Mouse (Mus musculus): Measurements from ENCODE around the gene Nt5dc1. TPM values are rescaled to one million over a fixed set of nuclear protein-coding genes. Genes with fewer than 3 reads are reported as not detected.
"Not testable (repeated sequence)": the region's sequence is repeated elsewhere in the genome, so short reads cannot be mapped to it uniquely, and the experiment has no call there.

Gene Nt5dc1
- 1 to 10 TPM; 4.7 to 4.9 TPM for total RNA-seq (2021)
- long read RNA-seq, experiment 1, partial matches to known transcripts, result 1 of 9 reads
- long read RNA-seq, experiment 1, other reads (novel, unspliced or antisense), result 3 of 9 reads
- long read RNA-seq, experiment 2, partial matches to known transcripts, result 0 of 6 reads
- long read RNA-seq, experiment 2, other reads (novel, unspliced or antisense), result 2 of 6 reads

- peak; percentile 95 for DNase-seq
- intact Hi-C loops (cut with DNase I; ENCODE audit: low total_unique reads), result no loop called here
Measured at GRCm38 (mm10) chr10:34418204-34418756, at the start of gene Nt5dc1. Nt5dc1 (minus strand) TSS chr10:34418552.

DNA sequence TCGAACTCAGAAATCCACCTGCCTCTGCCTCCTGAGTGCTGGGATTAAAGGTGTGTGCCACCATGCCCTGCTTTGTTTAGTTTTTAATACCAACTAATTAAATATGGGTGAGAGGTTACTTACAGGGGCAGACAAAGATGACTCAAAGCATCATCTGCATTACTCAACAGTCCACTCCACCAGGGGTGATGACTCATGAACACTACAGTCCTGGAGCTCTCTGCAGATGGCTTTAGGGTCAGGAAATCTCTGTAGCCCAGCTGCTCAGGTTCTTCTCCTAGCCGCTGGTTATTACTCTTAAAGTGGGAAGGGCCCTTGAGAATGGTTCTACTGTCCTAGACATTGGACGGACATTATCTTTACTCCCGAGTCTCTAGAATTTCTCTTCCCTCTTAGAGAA lies 46.0 kb upstream of the Nt5dc1 start:
- intact Hi-C loops (cut with DNase I; ENCODE audit: low total_unique reads), result no loop called here
- no peak for DNase-seq

GRCm38 (mm10) chr10:34461451-34461850 lies 43.1 kb upstream of the Nt5dc1 start:
- intact Hi-C loops (cut with DNase I; ENCODE audit: low total_unique reads), result no loop called here

GRCm38 (mm10) chr10:34449469-34449868 lies 31.1 kb upstream of the Nt5dc1 start:
- intact Hi-C loops (cut with DNase I; ENCODE audit: low total_unique reads), result no loop called here
- DNase-seq, result no peak

More at GRCm38 (mm10) chr10:34461451-34461850, 43.1 kb upstream of the Nt5dc1 start:
- DNase-seq, result no peak

- DNase-seq; intact Hi-C loops (cut with DNase I; ENCODE audit: low total_unique reads): not testable (repeated sequence)
Measured at GRCm38 (mm10) chr10:34434191-34434590, 15.8 kb upstream of the Nt5dc1 start.

DNA sequence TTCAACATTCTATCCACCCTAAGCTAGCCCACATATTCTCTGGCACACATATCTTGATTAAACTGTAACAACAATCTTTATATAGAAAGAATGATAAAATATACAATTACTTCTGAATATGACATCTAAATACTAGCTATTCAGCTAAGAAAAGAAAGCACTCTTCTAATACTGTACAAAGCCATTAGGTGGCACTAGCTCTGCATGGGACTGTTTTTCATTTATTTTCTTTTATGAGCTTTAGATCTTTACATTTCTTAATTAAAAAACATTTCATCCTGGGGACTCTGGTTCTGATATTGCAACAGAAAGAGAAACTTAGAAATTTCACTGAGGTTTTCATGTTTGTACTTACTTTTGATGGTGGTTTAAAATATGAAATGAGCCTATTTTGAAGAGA lies 13.4 kb upstream of the Nt5dc1 start:
- no peak for DNase-seq
- intact Hi-C loops (cut with DNase I; ENCODE audit: low total_unique reads), result no loop called here

- DNase-seq; intact Hi-C loops (cut with DNase I; ENCODE audit: low total_unique reads): not testable (repeated sequence)
Measured at GRCm38 (mm10) chr10:34418794-34419193, 442 bp upstream of the Nt5dc1 start.

GRCm38 (mm10) chr10:34399267-34399666 lies 19.1 kb downstream of the Nt5dc1 start:
- intact Hi-C loops (cut with DNase I; ENCODE audit: low total_unique reads), result no loop called here
- DNase-seq, result no peak

DNA sequence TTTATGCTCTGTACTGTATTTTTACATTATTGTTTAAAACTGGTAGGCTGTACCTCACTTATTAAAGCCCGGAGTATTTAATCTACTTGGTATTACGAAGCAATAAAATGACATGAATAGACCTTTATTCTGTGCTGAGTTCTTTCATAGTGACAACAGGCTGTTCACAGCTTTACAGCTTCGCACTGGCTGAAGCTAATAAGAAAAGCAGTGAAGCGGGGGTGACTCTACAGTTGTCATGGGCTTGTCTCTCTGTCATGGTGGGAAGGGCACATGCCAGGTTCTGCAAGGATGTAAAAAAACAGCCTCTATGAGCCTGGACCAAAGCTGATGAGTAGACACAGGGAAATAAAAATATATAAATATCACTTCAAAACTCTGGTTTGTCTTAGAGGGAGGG lies 21.4 kb downstream of the Nt5dc1 start:
- intact Hi-C loops (cut with DNase I; ENCODE audit: low total_unique reads), result no loop called here
- DNase-seq, result no peak

DNA sequence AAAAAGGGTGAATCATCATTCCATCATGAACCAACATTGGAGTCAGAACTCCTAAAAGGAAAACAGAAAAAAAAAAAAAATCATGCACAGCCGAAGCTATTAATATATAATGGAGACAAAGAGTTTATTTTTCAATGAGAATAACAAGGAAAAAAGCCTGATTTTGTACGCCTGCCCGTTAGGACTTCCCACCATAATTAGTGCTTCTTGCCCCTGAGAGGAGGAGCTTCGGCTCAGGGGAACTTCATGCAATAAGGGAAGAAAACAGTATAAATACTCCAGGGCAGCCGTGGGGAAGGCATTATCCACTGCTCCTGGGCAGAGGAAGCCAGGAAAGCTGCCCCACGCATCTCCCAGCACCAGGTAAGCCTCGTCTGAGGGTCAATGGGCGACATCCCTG lies 28.7 kb downstream of the Nt5dc1 start, which contains the start of gene Col10a1:
Gene Col10a1, plus strand, starts transcription at position 301 of the 400 bp plus-strand sequence.
- intact Hi-C loops (cut with DNase I; ENCODE audit: low total_unique reads), result no loop called here
- DNase-seq, result no peak

DNA sequence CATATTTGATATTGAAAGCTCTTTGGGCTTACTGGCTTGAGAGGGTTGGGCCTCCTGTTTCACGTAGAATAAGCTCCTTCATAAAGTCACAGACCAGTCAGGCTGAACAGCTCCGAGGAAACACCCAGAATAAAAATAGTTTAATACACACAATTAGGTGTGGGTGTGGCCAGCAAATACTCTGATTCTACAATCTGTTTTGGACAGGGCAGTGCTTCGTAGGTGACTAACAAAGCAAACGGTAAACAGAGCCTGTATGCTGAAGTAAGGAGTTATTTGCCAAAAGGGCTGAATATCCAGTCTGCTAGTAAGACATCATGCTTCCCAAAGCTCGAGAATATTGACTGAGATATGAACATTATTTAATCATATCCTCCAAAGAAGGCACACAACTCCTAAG lies 32.7 kb downstream of the Nt5dc1 start:
- intact Hi-C loops (cut with DNase I; ENCODE audit: low total_unique reads), result no loop called here
- DNase-seq, result no peak

DNA sequence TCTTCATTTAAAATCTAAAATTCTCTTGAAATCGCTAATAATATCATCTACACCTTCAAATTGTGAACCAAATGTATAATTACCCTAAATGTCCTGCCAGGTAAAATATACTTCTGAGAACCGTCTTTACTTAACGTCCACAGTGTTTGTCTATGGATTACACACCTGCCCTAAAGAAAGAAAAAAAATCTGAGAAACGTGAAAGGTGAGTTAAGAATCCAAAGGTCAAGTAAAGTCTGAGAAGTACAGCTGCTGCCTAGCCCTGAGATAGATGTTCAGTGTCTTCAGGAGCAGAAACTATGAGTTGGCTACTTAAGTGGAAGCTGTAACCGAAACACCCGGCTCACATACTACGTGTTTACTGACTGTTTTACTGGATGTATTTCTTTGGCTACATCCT lies 45.0 kb downstream of the Nt5dc1 start:
- intact Hi-C loops (cut with DNase I; ENCODE audit: low total_unique reads), result no loop called here
- no peak for DNase-seq

DNA sequence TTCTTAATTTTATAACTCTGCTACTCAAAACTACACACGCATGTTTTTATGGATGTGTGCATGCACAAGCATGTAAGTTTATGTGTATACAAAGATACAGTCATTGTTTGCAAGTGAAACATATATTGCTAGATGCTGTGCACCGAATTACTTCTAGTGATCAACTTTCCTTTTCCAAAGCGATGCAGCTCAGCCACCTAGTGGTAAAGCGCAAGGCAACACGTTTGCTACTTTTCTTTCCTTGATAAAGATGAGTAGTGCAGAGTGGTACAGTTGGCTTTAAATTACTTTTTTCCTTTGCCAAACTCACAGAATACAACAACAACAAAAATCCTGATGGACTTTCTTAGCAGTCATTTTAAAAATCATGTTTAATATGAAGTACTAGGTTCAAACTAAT lies 50.2 kb downstream of the Nt5dc1 start:
- no peak for DNase-seq
- intact Hi-C loops (cut with DNase I; ENCODE audit: low total_unique reads), result no loop called here

DNA sequence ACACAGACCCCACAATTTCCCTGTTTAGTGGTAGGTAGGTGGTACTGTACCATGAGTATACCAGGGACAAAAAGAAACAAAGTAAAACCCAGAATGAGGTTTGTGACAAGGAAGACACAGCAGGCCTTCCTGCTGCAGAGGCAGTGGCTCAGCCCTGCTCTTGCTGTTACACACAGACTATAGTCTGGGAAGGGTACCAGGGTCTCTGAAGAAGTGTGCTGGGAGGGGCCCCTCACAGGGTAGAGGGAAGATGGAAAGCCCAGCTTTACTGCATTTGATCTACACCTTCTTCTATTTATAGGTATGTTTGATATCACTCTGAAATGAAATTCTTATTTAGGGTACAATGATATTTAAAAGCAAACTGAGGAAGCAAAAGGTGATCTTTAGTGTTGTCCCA lies 54.6 kb downstream of the Nt5dc1 start:
- intact Hi-C loops (cut with DNase I; ENCODE audit: low total_unique reads), result no loop called here
- DNase-seq, result peak; percentile 5

GRCm38 (mm10) chr10:34358263-34358662 lies 60.1 kb downstream of the Nt5dc1 start:
- intact Hi-C loops (cut with DNase I; ENCODE audit: low total_unique reads), result no loop called here
- no peak for DNase-seq

DNA sequence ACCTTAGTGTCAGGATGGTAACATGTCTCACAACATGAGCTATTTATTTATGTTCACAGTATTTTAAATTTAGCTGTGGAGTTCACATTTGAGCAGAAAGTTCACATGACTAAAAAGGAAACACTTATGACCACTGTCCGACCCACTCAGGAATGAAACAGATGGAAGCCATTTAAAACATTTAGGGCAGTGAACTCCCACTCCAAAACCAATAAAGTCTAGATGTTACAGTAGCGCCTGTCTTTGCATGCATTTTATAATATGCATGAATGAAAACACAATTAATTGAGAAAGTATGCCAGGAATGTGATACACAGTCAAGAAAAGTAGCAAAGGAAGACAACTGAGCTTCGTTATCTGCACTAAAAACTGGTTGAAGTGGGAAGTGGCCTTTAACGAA lies 66.2 kb downstream of the Nt5dc1 start:
- no peak for DNase-seq
- intact Hi-C loops (cut with DNase I; ENCODE audit: low total_unique reads), result no loop called here

DNA sequence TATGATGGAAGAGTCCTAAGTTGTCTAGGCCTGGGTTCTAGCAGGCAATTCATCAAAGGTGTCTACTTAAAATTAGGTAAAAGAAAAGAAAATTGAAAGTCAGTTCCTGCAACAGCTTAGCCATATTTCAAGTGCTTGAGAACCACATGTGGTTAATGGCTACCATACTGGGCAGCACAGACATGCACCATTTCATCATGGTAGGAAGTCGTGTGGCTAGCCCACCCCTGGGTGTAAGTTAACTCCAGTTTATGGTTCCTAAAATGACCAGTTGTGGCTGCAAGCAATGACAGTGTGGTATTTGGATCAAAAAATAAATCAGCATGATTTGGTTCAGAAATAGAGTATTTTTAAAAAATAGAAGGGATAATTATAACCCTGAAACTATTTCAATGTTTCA lies 76.5 kb downstream of the Nt5dc1 start:
- intact Hi-C loops (cut with DNase I; ENCODE audit: low total_unique reads), result no loop called here
- DNase-seq, result no peak

DNA sequence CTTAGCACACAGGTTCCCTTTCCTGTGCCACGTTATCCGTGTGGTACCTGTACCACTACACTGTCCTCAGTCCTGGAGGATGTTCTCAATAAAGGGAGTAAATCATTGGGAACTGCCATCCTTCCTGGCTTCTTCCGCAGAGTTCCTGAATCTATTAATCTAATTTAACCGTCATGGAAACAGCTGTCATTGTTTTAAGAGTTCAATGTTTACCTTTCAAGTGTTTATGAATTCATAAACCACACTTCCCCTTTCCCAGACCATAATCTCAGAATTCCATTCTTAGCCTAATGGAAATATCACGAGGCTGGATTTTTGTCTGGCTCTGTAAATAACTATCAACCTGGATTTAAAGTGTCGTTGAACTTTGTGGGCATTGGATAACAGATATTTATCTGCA lies 77.3 kb downstream of the Nt5dc1 start:
- DNase-seq, result no peak
- intact Hi-C loops (cut with DNase I; ENCODE audit: low total_unique reads), result no loop called here

DNA sequence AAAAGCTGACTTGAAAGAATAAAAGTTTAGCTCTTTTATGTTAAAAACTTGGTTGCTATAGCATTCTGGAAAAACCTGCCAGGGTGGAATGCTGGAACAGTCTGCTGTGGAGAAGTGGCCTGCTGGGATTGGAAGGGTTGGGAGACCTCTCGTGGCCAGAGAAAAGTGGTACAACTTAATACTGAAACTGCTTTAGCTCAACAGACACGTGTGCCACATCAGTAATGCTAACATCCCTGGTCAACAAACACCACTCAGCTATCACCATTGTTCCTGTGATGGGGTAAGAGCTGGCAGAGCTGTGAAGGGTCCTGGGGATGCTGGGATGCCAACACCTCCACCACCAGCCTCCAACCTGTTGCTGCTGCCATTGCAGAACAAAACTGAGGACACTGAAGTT lies 90.0 kb downstream of the Nt5dc1 start:
- intact Hi-C loops (cut with DNase I; ENCODE audit: low total_unique reads), result no loop called here
- DNase-seq, result peak; percentile 30

GRCm38 (mm10) chr10:34327144-34327543 lies 91.2 kb downstream of the Nt5dc1 start:
- no peak for DNase-seq
- intact Hi-C loops (cut with DNase I; ENCODE audit: low total_unique reads), result no loop called here

DNA sequence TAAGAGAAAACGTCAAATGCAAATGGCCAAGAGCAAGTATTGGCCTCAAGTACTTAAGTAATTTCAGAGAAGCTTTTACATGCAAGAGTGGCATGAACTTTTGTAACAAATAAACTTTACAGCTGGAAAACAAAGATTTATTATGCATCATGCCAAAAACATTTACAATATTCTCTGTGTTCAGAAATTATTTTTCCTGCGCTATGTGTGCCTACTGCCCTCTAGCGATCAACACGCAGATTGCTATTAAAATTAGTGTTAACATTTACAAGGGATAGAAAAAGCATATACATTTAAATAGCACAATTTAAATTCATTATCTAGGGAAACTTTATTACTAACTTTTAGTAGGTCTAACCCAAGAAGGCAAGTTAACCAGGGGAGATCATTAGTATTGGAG lies 91.7 kb downstream of the Nt5dc1 start:
- DNase-seq, result no peak

GRCm38 (mm10) chr10:34320809-34321208 lies 97.5 kb downstream of the Nt5dc1 start:
- intact Hi-C loops (cut with DNase I; ENCODE audit: low total_unique reads), result no loop called here
- DNase-seq, result no peak

More for the DNA sequence above, 91.7 kb downstream of the Nt5dc1 start:
- intact Hi-C loops (cut with DNase I; ENCODE audit: low total_unique reads), result no loop called here
